Mouse (Mus musculus): ENCODE measurements at regions not wholly inside any gene's neighbourhood (a gene's known extent, or its start where the extent isn't known, plus 50 kb on each side); places are given as distances from the start of the nearest gene placed in this dataset.

DNA sequence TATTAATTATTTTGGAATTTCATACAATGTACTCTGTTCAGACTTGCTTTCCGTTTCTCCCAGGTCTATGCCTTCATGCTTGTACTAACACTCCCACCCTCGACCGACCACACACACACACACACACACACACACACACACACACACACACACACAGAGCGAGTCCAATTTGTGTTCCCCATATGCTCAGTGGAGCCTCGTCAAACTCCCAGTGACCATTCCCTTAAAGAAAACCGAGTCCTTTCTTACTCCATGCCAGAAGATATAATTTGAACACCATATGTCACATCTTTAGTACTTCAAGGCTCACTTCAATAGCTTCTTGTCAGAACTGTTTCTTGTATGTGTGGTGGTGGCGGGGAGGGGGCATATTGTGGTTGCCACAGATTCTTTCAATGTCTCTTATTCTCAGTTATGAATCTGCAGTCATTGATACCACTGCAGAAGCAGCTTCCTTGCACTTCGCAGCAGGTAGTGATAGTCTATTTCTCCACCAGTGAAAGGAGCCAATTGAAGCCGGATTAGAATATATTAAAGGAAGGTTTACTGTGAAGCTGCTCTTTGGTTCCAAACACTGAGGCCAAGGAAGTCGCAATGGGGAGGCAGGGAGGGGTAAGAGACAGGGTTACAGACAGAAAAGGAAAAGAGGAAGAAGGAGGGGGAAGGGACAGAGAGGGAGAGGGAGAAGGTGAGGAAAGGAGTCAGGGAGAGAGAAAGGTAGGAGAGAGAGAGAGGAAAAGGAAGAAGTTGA, 672.3 kb downstream of the Vgll3 start:
- peak; percentile 52 for ATAC-seq (ENCODE audit: low TSS enrichment)

DNA sequence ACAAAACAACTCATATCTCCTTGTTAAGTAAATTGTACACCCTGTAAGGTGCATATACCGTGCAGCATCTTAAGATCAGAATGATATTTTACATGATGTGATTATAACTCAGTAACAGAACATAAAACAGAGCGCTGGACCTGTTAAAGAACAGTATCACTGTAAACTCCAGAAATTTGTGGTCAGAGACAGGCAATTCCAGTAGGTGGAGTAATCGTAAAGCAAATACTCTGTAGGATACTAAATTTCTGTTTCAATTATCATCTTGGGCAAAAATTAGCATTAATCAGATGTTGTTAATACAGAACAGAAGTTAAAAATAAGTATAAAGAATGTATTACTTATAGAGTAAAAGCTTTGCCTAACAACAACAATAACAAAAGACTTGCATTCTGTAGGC, 680.5 kb downstream of the Vgll3 start:
- peak; percentile 62; the same call in 1 of the 2 replicates for ATAC-seq (ENCODE audit: low TSS enrichment)

Measured in frontal cortex, adult (tissue).